Mouse (Mus musculus): ENCODE results near the gene Uba3. TPM values are rescaled to one million over a fixed set of nuclear protein-coding genes. Genes with fewer than 3 reads are reported as not detected.

Gene Uba3
- total and polyA plus RNA-seq, 2 experiments from 2014 or later, result 60.3 to 63.4 TPM

DNA sequence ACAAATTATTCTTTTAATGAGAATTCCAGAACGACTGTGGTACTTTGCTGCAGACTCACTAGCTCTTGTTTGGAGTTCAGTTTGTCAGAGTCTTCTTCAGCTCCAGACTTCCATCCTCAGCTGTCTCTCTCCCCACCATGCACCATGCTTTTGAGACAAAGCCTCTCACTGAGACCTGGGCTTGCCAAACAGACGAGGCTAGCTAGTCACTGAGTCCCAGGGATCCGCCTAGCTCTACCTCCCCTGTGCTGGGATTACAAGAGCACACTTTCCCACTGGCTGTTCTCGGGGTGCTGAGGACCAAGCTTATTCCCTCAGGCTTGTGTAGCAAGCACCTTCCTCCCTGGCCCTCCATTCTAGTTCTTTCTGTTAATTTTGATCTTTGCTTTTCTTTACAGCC lies 18.1 kb upstream of the Uba3 start:
- H3K36me3 ChIP-seq (ENCODE audit: insufficient read depth, low read length), result no peaks in the 10 kb centered on the region
- no peaks in the 10 kb centered on the region for H3K27me3 ChIP-seq (ENCODE audit: insufficient read depth, low read length)
- H3K27ac ChIP-seq, result no peak overlapping the region
- no peak overlapping the region for H3K9ac ChIP-seq (replicated peaks; ENCODE audit: low read length)
- ATAC-seq (no peak), DNase-seq (ENCODE audit: low spot score) (no peak)
- no peak overlapping the region for H3K4me2 ChIP-seq (ENCODE audit: low read depth, low read length)
- no peak for TF ChIP-seq CTCF (IDR thresholded peaks at IDR 0.05; ENCODE audit: low read depth)
- H3K4me1 ChIP-seq (ENCODE audit: insufficient read depth, low read length), result no peaks in the 10 kb centered on the region
- 75% methylated on average over 4 of the region's 4 CpGs for WGBS
- no peak overlapping the region for H3K4me3 ChIP-seq (ENCODE audit: low read length)
- H3K9me3 ChIP-seq (ENCODE audit: low read length), result no peaks in the 10 kb centered on the region

- ATAC-seq, result no peak
- Histone ChIP-seq H3K36me3 (ENCODE audit: insufficient read depth, low read length) (no peaks in the 10 kb centered on the region), H3K9ac (replicated peaks; ENCODE audit: low read length) (no peak overlapping the region), H3K4me1 (ENCODE audit: insufficient read depth, low read length) (no peaks in the 10 kb centered on the region), H3K9me3 (ENCODE audit: low read length) (no peaks in the 10 kb centered on the region), H3K27me3 (ENCODE audit: insufficient read depth, low read length) (no peaks in the 10 kb centered on the region), H3K27ac (no peak overlapping the region), H3K4me2 (ENCODE audit: low read depth, low read length) (no peak overlapping the region), H3K4me3 (ENCODE audit: low read length) (no peak overlapping the region)
- no peak for TF ChIP-seq CTCF (IDR thresholded peaks at IDR 0.05; ENCODE audit: low read depth)
- 77% methylated on average over 5 of the region's 5 CpGs for WGBS
- no peak for DNase-seq (ENCODE audit: low spot score)
These were observed 17.6 kb upstream of the Uba3 start for GRCm38 (mm10) chr6:97222931-97223467.

- TF ChIP-seq CTCF (IDR thresholded peaks at IDR 0.05; ENCODE audit: low read depth), result no peak
- Histone ChIP-seq H3K9ac (replicated peaks; ENCODE audit: low read length) (no peak overlapping the region), H3K4me1 (ENCODE audit: insufficient read depth, low read length) (no peaks in the 10 kb centered on the region), H3K27me3 (ENCODE audit: insufficient read depth, low read length) (no peaks in the 10 kb centered on the region), H3K4me3 (ENCODE audit: low read length) (no peak overlapping the region), H3K9me3 (ENCODE audit: low read length) (no peaks in the 10 kb centered on the region), H3K27ac (no peak overlapping the region), H3K36me3 (ENCODE audit: insufficient read depth, low read length) (no peaks in the 10 kb centered on the region), H3K4me2 (ENCODE audit: low read depth, low read length) (no peak overlapping the region)
- DNase-seq (ENCODE audit: low spot score), result no peak
- 49% methylated on average over 6 of the region's 6 CpGs for WGBS
- no peak for ATAC-seq
These were observed 16.9 kb upstream of the Uba3 start for GRCm38 (mm10) chr6:97222321-97222720.

- H3K4me2 ChIP-seq (ENCODE audit: low read depth, low read length), result no peak overlapping the region
- no peaks in the 10 kb centered on the region for H3K4me1 ChIP-seq (ENCODE audit: insufficient read depth, low read length)
- no peak overlapping the region for H3K4me3 ChIP-seq (ENCODE audit: low read length)
- no peaks in the 10 kb centered on the region for H3K36me3 ChIP-seq (ENCODE audit: insufficient read depth, low read length)
- DNase-seq (ENCODE audit: low spot score) (peak; percentile 18), ATAC-seq (no peak)
- no peak overlapping the region for H3K9ac ChIP-seq (replicated peaks; ENCODE audit: low read length)
- H3K9me3 ChIP-seq (ENCODE audit: low read length), result no peaks in the 10 kb centered on the region
- 0 out of 2 replicates have a peak overlapping the region, but pooled peaks have one; percentile 20 for H3K27ac ChIP-seq
- no peak for TF ChIP-seq CTCF (IDR thresholded peaks at IDR 0.05; ENCODE audit: low read depth)
- 54% methylated on average over 15 of the region's 15 CpGs for whole genome bisulfite sequencing
- H3K27me3 ChIP-seq (ENCODE audit: insufficient read depth, low read length), result no peaks in the 10 kb centered on the region
These were observed 16.0 kb upstream of the Uba3 start for GRCm38 (mm10) chr6:97221205-97222025.

DNA sequence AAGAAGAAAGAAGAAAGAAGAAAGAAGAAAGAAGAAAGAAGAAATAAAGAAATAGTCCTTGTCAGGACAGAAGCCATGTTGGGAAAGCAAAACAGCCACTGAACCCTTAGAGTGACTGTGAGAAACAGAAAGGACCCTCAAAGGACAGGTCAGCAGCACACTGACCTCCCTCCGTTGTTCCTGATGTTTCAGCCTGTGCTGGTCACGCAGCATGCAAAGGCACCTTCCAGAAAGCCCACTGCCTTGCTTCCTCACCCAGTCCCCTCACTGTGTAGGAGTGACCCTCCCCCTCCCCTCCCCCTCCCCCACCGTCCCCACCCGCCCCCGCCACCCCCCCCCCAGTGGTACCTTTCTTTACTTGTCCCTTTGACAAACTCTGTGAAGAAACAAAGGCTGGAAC lies 15.2 kb upstream of the Uba3 start:
- H3K9ac ChIP-seq (replicated peaks; ENCODE audit: low read length), result no peak overlapping the region
- ATAC-seq, result no peak

DNA sequence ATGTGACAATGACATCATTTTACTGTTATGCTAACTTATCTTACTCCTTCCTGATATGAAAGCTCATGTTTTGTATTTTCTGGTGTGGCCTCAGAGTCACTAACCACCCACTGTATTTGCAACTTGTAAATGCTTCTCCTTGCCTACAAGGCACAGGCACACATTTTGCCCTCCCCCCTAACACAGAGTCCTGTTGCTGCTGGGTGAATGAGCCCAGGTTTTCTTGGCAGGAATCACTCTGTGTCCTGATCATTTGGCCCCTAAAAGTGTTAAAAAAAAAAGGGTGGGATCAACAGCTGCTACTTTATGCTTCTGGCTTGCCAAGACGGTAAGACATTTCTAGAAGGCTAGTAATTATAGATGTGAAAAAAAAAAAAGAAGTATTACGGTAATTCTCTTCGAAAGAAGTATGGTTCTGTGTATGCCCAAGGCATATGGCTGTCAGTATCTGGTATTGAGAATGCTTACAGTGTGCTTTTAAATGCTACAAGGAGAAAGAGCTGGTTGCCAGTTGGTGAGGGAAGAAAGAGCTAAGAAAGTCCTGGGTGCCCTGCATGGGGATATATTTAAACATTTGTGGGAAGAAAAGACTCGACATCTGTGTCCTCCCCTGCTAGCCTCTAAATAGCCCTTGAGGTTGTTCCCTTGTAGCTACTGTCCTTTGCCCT lies 10.8 kb upstream of the Uba3 start:
- TF ChIP-seq CTCF (IDR thresholded peaks at IDR 0.05; ENCODE audit: low read depth), result no peak
- 60% methylated on average over 4 of the region's 4 CpGs for WGBS
- H3K27me3 ChIP-seq (ENCODE audit: insufficient read depth, low read length), result no peaks in the 10 kb centered on the region
- H3K4me1 ChIP-seq (ENCODE audit: insufficient read depth, low read length), result peaks cover 5% of the 10 kb centered on the region; the same call in 1 of the 2 replicates
- ATAC-seq, result no peak
- no peaks in the 10 kb centered on the region for H3K36me3 ChIP-seq (ENCODE audit: insufficient read depth, low read length)
- no peaks in the 10 kb centered on the region for H3K9me3 ChIP-seq (ENCODE audit: low read length)
- no peak overlapping the region for H3K27ac ChIP-seq
- no peak for DNase-seq (ENCODE audit: low spot score)
- no peak overlapping the region for H3K4me2 ChIP-seq (ENCODE audit: low read depth, low read length)
- no peak overlapping the region for H3K9ac ChIP-seq (replicated peaks; ENCODE audit: low read length)
- H3K4me3 ChIP-seq (ENCODE audit: low read length), result no peak overlapping the region

More for the DNA sequence above, 15.2 kb upstream of the Uba3 start:
- Histone ChIP-seq H3K27me3 (ENCODE audit: insufficient read depth, low read length) (no peaks in the 10 kb centered on the region), H3K4me2 (ENCODE audit: low read depth, low read length) (no peak overlapping the region), H3K4me1 (ENCODE audit: insufficient read depth, low read length) (no peaks in the 10 kb centered on the region), H3K27ac (no peak overlapping the region), H3K9me3 (ENCODE audit: low read length) (no peaks in the 10 kb centered on the region), H3K36me3 (ENCODE audit: insufficient read depth, low read length) (no peaks in the 10 kb centered on the region), H3K4me3 (ENCODE audit: low read length) (no peak overlapping the region)
- WGBS, result 87% methylated on average over 2 of the region's 5 CpGs
- DNase-seq (ENCODE audit: low spot score), result no peak
- TF ChIP-seq CTCF (IDR thresholded peaks at IDR 0.05; ENCODE audit: low read depth), result no peak
